Mouse (Mus musculus) ES-E14 (cell line): ENCODE results near the gene Ebf1.

Experiments used
- CHD2 ChIP-seq: IDR thresholded peaks from 2 replicates; pipeline ENCODE4 v1.6.1; 2014; ENCODE audit warnings: mild to moderate bottlenecking, low read depth, low read length, inconsistent platforms
- HCFC1 ChIP-seq: IDR thresholded peaks from 2 replicates; pipeline ENCODE4 v1.6.1; 2012; ENCODE audit warnings: low read length, inconsistent platforms, borderline replicate concordance; ENCODE audit not compliant: insufficient read depth
- MAFK ChIP-seq: IDR thresholded peaks from 2 replicates; pipeline ENCODE4 v1.6.1; 2014; ENCODE audit warnings: mild to moderate bottlenecking, low read depth, low read length, inconsistent platforms; ENCODE audit not compliant: insufficient read depth
- ZC3H11A ChIP-seq: IDR thresholded peaks from 2 replicates; pipeline ENCODE4 v1.6.1; 2012; ENCODE audit warnings: low read depth, mild to moderate bottlenecking, inconsistent platforms, low read length, borderline replicate concordance
- ZNF384 ChIP-seq: IDR thresholded peaks from 2 replicates; pipeline ENCODE4 v1.6.1; 2012; ENCODE audit warnings: low read depth, low read length, inconsistent platforms

DNA sequence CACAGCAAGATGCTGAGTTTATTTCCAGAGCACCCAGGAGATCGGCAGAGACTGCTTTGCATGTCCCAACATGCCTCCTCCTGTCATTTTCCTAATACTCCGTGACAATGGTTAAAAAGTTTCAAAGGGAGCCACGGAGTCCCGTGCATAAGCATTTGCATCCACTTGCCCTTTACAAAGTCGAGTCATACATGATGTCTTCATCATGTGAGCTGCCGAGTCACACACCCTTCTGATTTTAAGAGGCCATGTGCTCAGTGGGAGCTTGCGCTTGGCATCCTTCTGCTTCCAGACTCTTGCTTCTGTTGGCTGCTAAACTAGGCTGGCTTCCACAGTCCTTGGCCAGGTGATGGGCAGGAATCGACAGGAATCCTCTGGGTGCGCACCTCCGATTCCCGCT is 336.7 kb downstream of the Ebf1 start:
- TF ChIP-seq HCFC1: no peak
- TF ChIP-seq MAFK: no peak
- no peak for TF ChIP-seq CHD2
- no peak for TF ChIP-seq ZNF384
- no peak for TF ChIP-seq ZC3H11A
